Mouse (Mus musculus): ENCODE data around the gene Polr2g. TPM values are rescaled to one million over a fixed set of nuclear protein-coding genes. Genes with fewer than 3 reads are reported as not detected.

The Polr2g gene
- polyA plus RNA-seq, 2 experiments, result 55.1 to 72.8 TPM

- H3K9ac ChIP-seq (replicated peaks), result no peak overlapping the region
- H3K27me3 ChIP-seq (ENCODE audit: control insufficient read depth, insufficient read depth, low read length), result no peaks in the 10 kb centered on the region
- peaks cover 13 to 14% of the 10 kb centered on the region in 2 experiments for H3K4me1 ChIP-seq (replicated peaks; ENCODE audit: control insufficient read depth in 2 of 2, insufficient read depth in 2 of 2, low read length in 1 of 2)
- ATAC-seq (ENCODE audit: insufficient read depth) (no peak), DNase-seq (ENCODE audit: low read depth in 3 of 3, low spot score in 3 of 3) (no peak)
- 68% methylated on average over 9 of the region's 9 CpGs for WGBS (ENCODE audit: insufficient replicate concordance)
- H3K4me3 ChIP-seq (ENCODE audit: insufficient read depth in 1 of 2, low read depth in 2 of 2, low read length in 2 of 2), result peak overlapping the region in 1 of 2 experiments; percentile 72; a peak in 1 of 4 replicates
- H3K36me3 ChIP-seq (replicated peaks; ENCODE audit: control insufficient read depth, insufficient read depth, low read depth), result peaks cover 8% of the 10 kb centered on the region
- no peaks in the 10 kb centered on the region for H3K9me3 ChIP-seq (ENCODE audit: control insufficient read depth, low read length)
- peak overlapping the region; percentile 92 for H3K4me2 ChIP-seq (ENCODE audit: low read depth)
- peak overlapping the region; percentile 9; the same call in 1 of the 2 replicates for H3K27ac ChIP-seq
- TF ChIP-seq CTCF (IDR thresholded peaks at IDR 0.05; ENCODE audit: low read depth), result no peak
- no peak for TF ChIP-seq EP300 (IDR thresholded peaks at IDR 0.05; ENCODE audit: low read depth)
Observed at GRCm38 (mm10) chr19:8803204-8803780, 4.9 kb upstream of the Polr2g start.

- Histone ChIP-seq H3K4me3 (ENCODE audit: insufficient read depth in 1 of 2, low read depth in 2 of 2, low read length in 2 of 2) (peak within 1 kb of the TSS; percentile 72 to 84), H3K27me3 (ENCODE audit: control insufficient read depth, insufficient read depth, low read length) (no peaks in the 10 kb centered on the region), H3K4me1 (replicated peaks; ENCODE audit: control insufficient read depth in 2 of 2, insufficient read depth in 2 of 2, low read length in 1 of 2) (peaks cover 13 to 14% of the 10 kb centered on the region in 2 experiments), H3K4me2 (ENCODE audit: low read depth) (peak within 1 kb of the TSS; percentile 92), H3K9ac (replicated peaks) (peak within 1 kb of the TSS; percentile 60), H3K27ac (peak within 1 kb of the TSS; percentile 69), H3K9me3 (ENCODE audit: control insufficient read depth, low read length) (no peaks in the 10 kb centered on the region), H3K36me3 (replicated peaks; ENCODE audit: control insufficient read depth, insufficient read depth, low read depth) (peaks cover 5% of the 10 kb centered on the region)
- DNase-seq (ENCODE audit: low read depth in 3 of 3, low spot score in 3 of 3), result peak; percentile 99
- under 1% methylated on average over 30 of the region's 30 CpGs for WGBS (ENCODE audit: insufficient replicate concordance)
- TF ChIP-seq EP300 (IDR thresholded peaks at IDR 0.05; ENCODE audit: low read depth), result 0 out of 2 replicates have a peak, but pooled peaks have one; percentile 36
- no peak for TF ChIP-seq CTCF (IDR thresholded peaks at IDR 0.05; ENCODE audit: low read depth)
- peak; percentile 95 for ATAC-seq (ENCODE audit: insufficient read depth)
Observed at GRCm38 (mm10) chr19:8802130-8802821, 3.9 kb upstream of the Polr2g start, which contains the start of gene Zbtb3. Zbtb3 (plus strand) TSS chr19:8802555.

GRCm38 (mm10) chr19:8798947-8799315 is 554 bp upstream of the Polr2g start:
- no peak for TF ChIP-seq EP300 (IDR thresholded peaks at IDR 0.05; ENCODE audit: low read depth)
- no peak for TF ChIP-seq CTCF (IDR thresholded peaks at IDR 0.05; ENCODE audit: low read depth)
- Histone ChIP-seq H3K4me1 (replicated peaks; ENCODE audit: control insufficient read depth in 2 of 2, insufficient read depth in 2 of 2, low read length in 1 of 2) (peaks cover 14 to 16% of the 10 kb centered on the region in 2 experiments), H3K9ac (replicated peaks) (no peak overlapping the region)

GRCm38 (mm10) chr19:8790171-8790570 is 8.2 kb downstream of the Polr2g start:
- no peak overlapping the region for H3K4me3 ChIP-seq (ENCODE audit: insufficient read depth in 1 of 2, low read depth in 2 of 2, low read length in 2 of 2)
- no peak overlapping the region for H3K9ac ChIP-seq (replicated peaks)
- no peak for DNase-seq (ENCODE audit: low read depth in 3 of 3, low spot score in 3 of 3)
- H3K9me3 ChIP-seq (ENCODE audit: control insufficient read depth, low read length), result no peaks in the 10 kb centered on the region
- H3K27ac ChIP-seq, result no peak overlapping the region
- TF ChIP-seq CTCF (IDR thresholded peaks at IDR 0.05; ENCODE audit: low read depth) (no peak), EP300 (IDR thresholded peaks at IDR 0.05; ENCODE audit: low read depth) (no peak)
- H3K27me3 ChIP-seq (ENCODE audit: control insufficient read depth, insufficient read depth, low read length), result no peaks in the 10 kb centered on the region
- peaks cover 4 to 6% of the 10 kb centered on the region in 2 experiments; a peak in 3 of 4 replicates for H3K4me1 ChIP-seq (replicated peaks; ENCODE audit: control insufficient read depth in 2 of 2, insufficient read depth in 2 of 2, low read length in 1 of 2)
- peaks cover 24% of the 10 kb centered on the region for H3K36me3 ChIP-seq (replicated peaks; ENCODE audit: control insufficient read depth, insufficient read depth, low read depth)
- no peak overlapping the region for H3K4me2 ChIP-seq (ENCODE audit: low read depth)
- 60% methylated on average over 7 of the region's 7 CpGs for WGBS (ENCODE audit: insufficient replicate concordance)
- no peak for ATAC-seq (ENCODE audit: insufficient read depth)

More at GRCm38 (mm10) chr19:8798947-8799315, 554 bp upstream of the Polr2g start:
- no peaks in the 10 kb centered on the region for H3K27me3 ChIP-seq (ENCODE audit: control insufficient read depth, insufficient read depth, low read length)
- H3K4me3 ChIP-seq (ENCODE audit: insufficient read depth in 1 of 2, low read depth in 2 of 2, low read length in 2 of 2), result peak overlapping the region in 1 of 2 experiments; percentile 74; a peak in 2 of 4 replicates
- H3K9me3 ChIP-seq (ENCODE audit: control insufficient read depth, low read length), result no peaks in the 10 kb centered on the region
- peaks cover 13% of the 10 kb centered on the region for H3K36me3 ChIP-seq (replicated peaks; ENCODE audit: control insufficient read depth, insufficient read depth, low read depth)
- ATAC-seq (ENCODE audit: insufficient read depth) (no peak), DNase-seq (ENCODE audit: low read depth in 3 of 3, low spot score in 3 of 3) (no peak)
- H3K27ac ChIP-seq, result no peak overlapping the region
- H3K4me2 ChIP-seq (ENCODE audit: low read depth), result peak overlapping the region; percentile 87

- H3K27ac ChIP-seq, result no peak overlapping the region
- H3K4me1 ChIP-seq (replicated peaks; ENCODE audit: control insufficient read depth in 2 of 2, insufficient read depth in 2 of 2, low read length in 1 of 2), result peaks cover 8% of the 10 kb centered on the region in 2 experiments
- DNase-seq (ENCODE audit: low read depth in 3 of 3, low spot score in 3 of 3) (no peak), ATAC-seq (ENCODE audit: insufficient read depth) (no peak)
- no peak overlapping the region for H3K9ac ChIP-seq (replicated peaks)
- H3K27me3 ChIP-seq (ENCODE audit: control insufficient read depth, insufficient read depth, low read length), result no peaks in the 10 kb centered on the region
- no peak overlapping the region for H3K4me2 ChIP-seq (ENCODE audit: low read depth)
- peaks cover 16% of the 10 kb centered on the region for H3K36me3 ChIP-seq (replicated peaks; ENCODE audit: control insufficient read depth, insufficient read depth, low read depth)
- TF ChIP-seq CTCF (IDR thresholded peaks at IDR 0.05; ENCODE audit: low read depth), result no peak
- no peak for TF ChIP-seq EP300 (IDR thresholded peaks at IDR 0.05; ENCODE audit: low read depth)
- no peak overlapping the region for H3K4me3 ChIP-seq (ENCODE audit: insufficient read depth in 1 of 2, low read depth in 2 of 2, low read length in 2 of 2)
- WGBS (ENCODE audit: insufficient replicate concordance), result 69% methylated on average over 1 of the region's 1 CpGs
- no peaks in the 10 kb centered on the region for H3K9me3 ChIP-seq (ENCODE audit: control insufficient read depth, low read length)
Observed at GRCm38 (mm10) chr19:8789171-8789570, 9.2 kb downstream of the Polr2g start.

Measured in liver, embryonic 14.5 days (tissue).